Mouse (Mus musculus) midbrain, embryonic 14.5 days (tissue): ENCODE measurements around the gene Gm8220. TPM values are rescaled to one million over a fixed set of nuclear protein-coding genes. Genes with fewer than 3 reads are reported as not detected.
"Not testable (repeated sequence)": the region's sequence is repeated elsewhere in the genome, so short reads cannot be mapped to it uniquely, and the experiment has no call there.

ENCODE experiments used
- ATAC-seq: fragments of 200-750 bp; cut with Nextera tagmentation; 2 replicates; pipeline ENCODE4 v1.8.0; 2017; ENCODE audit warnings: moderate number of reproducible peaks, moderate library complexity; ENCODE audit not compliant: low FRiP score, low TSS enrichment
- DNase-seq: peaks from one replicate; pipeline ENCODE4 v3.0.0-alpha.2; 2015
- H3K27ac ChIP-seq: fragments of 300-500 bp; sonication (generic); replicated peaks from 2 replicates; pipeline ENCODE4 v1.5.1; 2014; ENCODE audit warnings: mild to moderate bottlenecking, low read depth, low read length, moderate library complexity
- H3K27me3 ChIP-seq: fragments of 300-500 bp; sonication (generic); 2 replicates; pipeline ENCODE4 v1.6.1; 2014; ENCODE audit warnings: low read length, control low read depth, mixed read lengths; ENCODE audit not compliant: control insufficient read depth, insufficient read depth
- H3K36me3 ChIP-seq: fragments of 300-500 bp; sonication (generic); 2 replicates; pipeline ENCODE4 v1.6.1; 2014; ENCODE audit warnings: low read length, control low read depth; ENCODE audit not compliant: control insufficient read depth, insufficient read depth
- H3K4me1 ChIP-seq: fragments of 300-500 bp; sonication (generic); 2 replicates; pipeline ENCODE4 v1.6.1; 2014; ENCODE audit warnings: mild to moderate bottlenecking, antibody characterized with exemption, low read length, control low read depth; ENCODE audit not compliant: control insufficient read depth, insufficient read depth
- H3K4me2 ChIP-seq: fragments of 300-500 bp; sonication (generic); 2 replicates; pipeline ENCODE4 v1.6.1; 2014; ENCODE audit warnings: mild to moderate bottlenecking, low read length, moderate library complexity
- H3K4me3 ChIP-seq: fragments of 300-500 bp; sonication (generic); replicated peaks from 2 replicates; pipeline ENCODE4 v1.5.1; 2014; ENCODE audit warnings: low read depth, low read length
- H3K9ac ChIP-seq: fragments of 300-500 bp; sonication (generic); replicated peaks from 2 replicates; pipeline ENCODE4 v1.6.1; 2014; ENCODE audit warnings: mild to moderate bottlenecking, low read length, moderate library complexity
- H3K9me3 ChIP-seq: fragments of 300-500 bp; sonication (generic); 2 replicates; pipeline ENCODE4 v1.6.1; 2016; ENCODE audit warnings: low read length, control low read depth, mixed read lengths; ENCODE audit not compliant: control insufficient read depth
- WGBS: fragments of 180-500 bp; shearing (Covaris S2); extraction: QIAGEN DNeasy Blood & Tissue Kit; methylation state at CpG from one replicate; pipeline ENCODE4 v1.1.7; 2014; 5-methylcytosine and 5-hydroxymethylcytosine counted together
- polyA plus RNA-seq: library from polyadenylated mRNA; unstranded; fragments of >200 nt; fragmentation: Nextera tagmentation; extraction: Ambion mirVana; gene quantifications from 2 replicates; pipeline ENCODE4 v1.2.1, GENCODE M21; 2014

Gm8220 gene
- polyA plus RNA-seq = not detected in 2 replicates

DNA sequence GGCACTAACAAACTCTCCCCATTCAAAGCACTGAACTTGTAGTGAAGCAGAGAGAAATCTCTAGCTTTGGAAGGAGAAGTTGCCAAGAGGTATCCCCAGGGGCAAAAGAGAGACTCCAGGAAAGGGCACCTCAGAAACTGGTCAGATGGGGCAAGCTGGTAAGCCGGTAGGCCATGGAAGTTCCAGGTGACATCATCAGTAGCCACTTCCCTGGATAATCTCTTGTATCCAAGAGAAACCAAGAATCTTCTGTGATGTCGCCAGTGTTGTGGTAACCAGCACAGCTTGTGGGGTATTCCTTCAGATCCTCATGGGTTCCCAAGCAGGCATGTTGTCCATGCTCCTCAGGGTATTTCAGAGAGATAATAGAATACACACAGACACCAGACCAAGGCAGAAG is at the start of gene Gm8220:
Gene Gm8220, plus strand, starts transcription at position 301 of the 400 bp plus-strand sequence.
- H3K4me2 ChIP-seq, H3K9ac ChIP-seq, H3K4me3 ChIP-seq, H3K36me3 ChIP-seq, DNase-seq, H3K9me3 ChIP-seq, H3K27me3 ChIP-seq, ATAC-seq, H3K4me1 ChIP-seq, H3K27ac ChIP-seq: not testable (repeated sequence)
- WGBS = 90% methylated on average over 1 of the region's 2 CpGs

- H3K4me3 ChIP-seq = no peak overlapping the region
- no peak overlapping the region for H3K9ac ChIP-seq
- no peak overlapping the region for H3K4me2 ChIP-seq
- H3K9me3 ChIP-seq = no peaks in the 10 kb centered on the region
- H3K4me1 ChIP-seq = no peaks in the 10 kb centered on the region
- ATAC-seq (peak; percentile 37; the same call in 1 of the 2 replicates), DNase-seq (no peak)
- H3K36me3 ChIP-seq = no peaks in the 10 kb centered on the region
- WGBS = 93% methylated on average over 16 of the region's 16 CpGs
- H3K27ac ChIP-seq = no peak overlapping the region
- H3K27me3 ChIP-seq = no peaks in the 10 kb centered on the region
Measured at GRCm38 (mm10) chr14:44248039-44248438, 37.3 kb upstream of the Gm8220 start.

GRCm38 (mm10) chr14:44312049-44312448 is 26.7 kb downstream of the Gm8220 start:
- ATAC-seq, H3K4me2 ChIP-seq: not testable (repeated sequence)

GRCm38 (mm10) chr14:44338484-44338883 is 53.1 kb downstream of the Gm8220 start, which contains the start of gene Gm5930:
TSS of gene Gm5930 (minus strand) at chr14:44338584.
- H3K4me3 ChIP-seq, H3K4me2 ChIP-seq, H3K4me1 ChIP-seq, H3K27me3 ChIP-seq, H3K36me3 ChIP-seq, DNase-seq, H3K9me3 ChIP-seq, H3K9ac ChIP-seq, H3K27ac ChIP-seq, ATAC-seq: not testable (repeated sequence)
- no CpG with 5 or more reads among the region's 2 CpGs for WGBS

More at GRCm38 (mm10) chr14:44312049-44312448, 26.7 kb downstream of the Gm8220 start:
- H3K9me3 ChIP-seq, DNase-seq, H3K27ac ChIP-seq, H3K27me3 ChIP-seq, H3K36me3 ChIP-seq, H3K4me3 ChIP-seq, H3K9ac ChIP-seq, H3K4me1 ChIP-seq: not testable (repeated sequence)
- WGBS = 83% methylated on average over 4 of the region's 4 CpGs

Other genes starting within 250 kb of the Gm8220 start
- gene Ear2, start 182.9 kb upstream of the Gm8220 start, polyA plus RNA-seq = not detected in 2 replicates
- not detected in 2 replicates for gene Gm3327, start 161.7 kb upstream of the Gm8220 start, polyA plus RNA-seq
- not detected in 2 replicates for gene Gm8212, start 87.9 kb upstream of the Gm8220 start, polyA plus RNA-seq
- gene 4930503E14Rik, start 72.3 kb upstream of the Gm8220 start, polyA plus RNA-seq = not detected in 2 replicates
- not detected in 2 replicates for gene Gm5930, start 53.0 kb downstream of the Gm8220 start, polyA plus RNA-seq
- not detected in 2 replicates for gene Gm8229, start 79.8 kb downstream of the Gm8220 start, polyA plus RNA-seq
- gene Gm3371, start 125.1 kb downstream of the Gm8220 start, polyA plus RNA-seq = not detected in 2 replicates
- gene Gm8232, start 148.1 kb downstream of the Gm8220 start, polyA plus RNA-seq = not detected in 2 replicates
- not detected in 2 replicates for gene BC061237, start 206.9 kb downstream of the Gm8220 start, polyA plus RNA-seq
- gene Gm17093, start 232.7 kb downstream of the Gm8220 start, polyA plus RNA-seq = not detected in 2 replicates